Mouse (Mus musculus) embryonic facial prominence, embryonic 10.5 days (tissue): ENCODE data around the gene Zdhhc1. TPM values are rescaled to one million over a fixed set of nuclear protein-coding genes. Genes with fewer than 3 reads are reported as not detected.
A peak's percentile ranks its signal among the peaks of the same experiment; 100 is the strongest.

Experiments used
- DNase-seq: peaks from one replicate; pipeline ENCODE4 v3.0.0-alpha.2; 2017; ENCODE audit warnings: low spot score
- H3K27ac ChIP-seq: fragments of 300-500 bp; sonication (generic); replicated peaks from 2 replicates; pipeline ENCODE4 v1.5.1; 2016; ENCODE audit warnings: mild to moderate bottlenecking
- H3K27me3 ChIP-seq: fragments of 300-500 bp; sonication (generic); replicated peaks from 2 replicates; pipeline ENCODE4 v1.6.1; 2016; ENCODE audit warnings: low read depth, mild to moderate bottlenecking; ENCODE audit not compliant: poor library complexity, severe bottlenecking
- H3K36me3 ChIP-seq: fragments of 300-500 bp; sonication (generic); replicated peaks from 2 replicates; pipeline ENCODE4 v1.6.1; 2016; ENCODE audit warnings: mild to moderate bottlenecking, moderate library complexity
- H3K4me1 ChIP-seq: fragments of 300-500 bp; sonication (generic); 2 replicates; pipeline ENCODE4 v1.6.1; 2016
- H3K4me3 ChIP-seq: fragments of 300-500 bp; sonication (generic); 2 replicates; pipeline ENCODE4 v1.5.1; 2016; ENCODE audit warnings: mild to moderate bottlenecking, moderate library complexity
- H3K9me3 ChIP-seq: fragments of 300-500 bp; sonication (generic); 2 replicates; pipeline ENCODE4 v1.6.1; 2016; ENCODE audit warnings: mild to moderate bottlenecking
- WGBS: fragments of 180-500 bp; shearing (Covaris S2); methylation state at CpG from one replicate; pipeline ENCODE4 v1.1.7; 2016; 5-methylcytosine and 5-hydroxymethylcytosine counted together
- polyA plus RNA-seq: library from polyadenylated mRNA; unstranded; fragments of >200 nt; fragmentation: Nextera tagmentation; extraction: Ambion mirVana; gene quantifications from 2 replicates; pipeline ENCODE4 v1.2.1, GENCODE M21; 2016

The Zdhhc1 gene
- polyA plus RNA-seq, 1 experiment from 2014 or later, result 19.2 TPM

DNA sequence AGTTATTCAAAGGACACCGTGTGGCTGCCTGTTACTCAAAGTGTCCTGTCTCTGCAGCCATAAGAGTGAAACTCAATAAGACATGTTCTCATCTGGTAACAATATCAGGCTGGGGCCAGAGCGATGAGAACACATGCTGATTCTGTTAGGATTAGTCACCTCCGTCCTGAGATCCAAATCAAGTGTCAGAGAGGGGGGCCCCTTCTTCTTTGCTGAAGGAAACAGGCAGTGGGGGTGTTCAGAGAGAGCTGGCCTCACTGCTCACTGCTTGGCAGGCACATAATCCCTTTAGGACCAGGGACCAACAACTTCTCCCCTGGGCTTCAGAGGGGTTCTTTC, 12.7 kb downstream of the Zdhhc1 start:
- Histone ChIP-seq H3K27me3 (no peaks in the 10 kb centered on the region), H3K36me3 (peaks cover 5% of the 10 kb centered on the region), H3K9me3 (no peaks in the 10 kb centered on the region), H3K4me1 (peaks cover 39% of the 10 kb centered on the region), H3K4me3 (no peak overlapping the region), H3K27ac (peak overlapping the region; percentile 71)
- WGBS, result 29% methylated on average over 3 of the region's 3 CpGs
- DNase-seq, result peak; percentile 44

GRCm38 (mm10) chr8:105483212-105484029, 13.3 kb downstream of the Zdhhc1 start:
- peak overlapping the region; percentile 71 for H3K27ac ChIP-seq
- peaks cover 39% of the 10 kb centered on the region for H3K4me1 ChIP-seq
- H3K36me3 ChIP-seq, result peaks cover 5% of the 10 kb centered on the region
- WGBS, result 32% methylated on average over 14 of the region's 14 CpGs
- no peak overlapping the region for H3K4me3 ChIP-seq
- H3K27me3 ChIP-seq, result no peaks in the 10 kb centered on the region
- DNase-seq, result peak; percentile 78
- H3K9me3 ChIP-seq, result no peaks in the 10 kb centered on the region

DNA sequence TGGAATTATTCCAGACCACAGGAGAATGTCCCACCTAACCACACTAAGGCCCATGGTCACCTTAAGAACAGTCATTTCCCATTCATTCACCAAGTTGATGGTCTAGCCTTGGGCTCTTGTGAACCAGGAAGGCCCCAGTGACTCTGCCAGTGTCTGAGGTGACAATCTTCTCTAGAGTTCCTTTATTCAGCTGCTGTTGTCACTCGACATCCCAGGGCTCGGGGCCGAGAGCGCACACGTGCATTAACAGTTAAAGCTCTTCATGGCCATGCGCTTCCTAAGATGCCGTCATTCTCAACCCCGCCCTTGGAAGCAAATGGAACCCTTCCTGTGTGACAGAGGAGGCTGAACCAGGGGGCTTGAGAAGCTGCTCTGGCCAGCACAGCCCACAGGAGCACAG, 14.6 kb downstream of the Zdhhc1 start:
- H3K27ac ChIP-seq, result no peak overlapping the region

GRCm38 (mm10) chr8:105481453-105481852, 15.2 kb downstream of the Zdhhc1 start:
- peaks cover 2% of the 10 kb centered on the region for H3K27me3 ChIP-seq
- DNase-seq, result peak; percentile 63
- peaks cover 10% of the 10 kb centered on the region for H3K36me3 ChIP-seq
- no peaks in the 10 kb centered on the region for H3K9me3 ChIP-seq
- 67% methylated on average over 6 of the region's 6 CpGs for WGBS
- H3K4me3 ChIP-seq, result no peak overlapping the region
- peaks cover 49% of the 10 kb centered on the region for H3K4me1 ChIP-seq
- peak overlapping the region; percentile 66 for H3K27ac ChIP-seq

More for the DNA sequence above, 14.6 kb downstream of the Zdhhc1 start:
- Histone ChIP-seq H3K4me3 (no peak overlapping the region), H3K9me3 (no peaks in the 10 kb centered on the region), H3K4me1 (peaks cover 43% of the 10 kb centered on the region), H3K27me3 (no peaks in the 10 kb centered on the region), H3K36me3 (peaks cover 8% of the 10 kb centered on the region)
- 78% methylated on average over 8 of the region's 8 CpGs for WGBS
- DNase-seq, result no peak

- peak; percentile 44 for DNase-seq
- Histone ChIP-seq H3K36me3 (peaks cover 14% of the 10 kb centered on the region), H3K9me3 (no peaks in the 10 kb centered on the region), H3K27ac (peak overlapping the region; percentile 66), H3K27me3 (peaks cover 6% of the 10 kb centered on the region), H3K4me1 (peaks cover 53% of the 10 kb centered on the region), H3K4me3 (no peak overlapping the region)
- WGBS, result 33% methylated on average over 2 of the region's 2 CpGs
Measured at GRCm38 (mm10) chr8:105481013-105481412, 15.7 kb downstream of the Zdhhc1 start.

- peaks cover 61% of the 10 kb centered on the region for H3K4me1 ChIP-seq
- no peak overlapping the region for H3K4me3 ChIP-seq
- DNase-seq, result no peak
- H3K27me3 ChIP-seq, result peaks cover 39% of the 10 kb centered on the region
- 71% methylated on average over 3 of the region's 3 CpGs for WGBS
- peaks cover 19% of the 10 kb centered on the region for H3K36me3 ChIP-seq
- H3K27ac ChIP-seq, result no peak overlapping the region
- H3K9me3 ChIP-seq, result no peaks in the 10 kb centered on the region
Measured at GRCm38 (mm10) chr8:105477792-105478191, 18.9 kb downstream of the Zdhhc1 start.

DNA sequence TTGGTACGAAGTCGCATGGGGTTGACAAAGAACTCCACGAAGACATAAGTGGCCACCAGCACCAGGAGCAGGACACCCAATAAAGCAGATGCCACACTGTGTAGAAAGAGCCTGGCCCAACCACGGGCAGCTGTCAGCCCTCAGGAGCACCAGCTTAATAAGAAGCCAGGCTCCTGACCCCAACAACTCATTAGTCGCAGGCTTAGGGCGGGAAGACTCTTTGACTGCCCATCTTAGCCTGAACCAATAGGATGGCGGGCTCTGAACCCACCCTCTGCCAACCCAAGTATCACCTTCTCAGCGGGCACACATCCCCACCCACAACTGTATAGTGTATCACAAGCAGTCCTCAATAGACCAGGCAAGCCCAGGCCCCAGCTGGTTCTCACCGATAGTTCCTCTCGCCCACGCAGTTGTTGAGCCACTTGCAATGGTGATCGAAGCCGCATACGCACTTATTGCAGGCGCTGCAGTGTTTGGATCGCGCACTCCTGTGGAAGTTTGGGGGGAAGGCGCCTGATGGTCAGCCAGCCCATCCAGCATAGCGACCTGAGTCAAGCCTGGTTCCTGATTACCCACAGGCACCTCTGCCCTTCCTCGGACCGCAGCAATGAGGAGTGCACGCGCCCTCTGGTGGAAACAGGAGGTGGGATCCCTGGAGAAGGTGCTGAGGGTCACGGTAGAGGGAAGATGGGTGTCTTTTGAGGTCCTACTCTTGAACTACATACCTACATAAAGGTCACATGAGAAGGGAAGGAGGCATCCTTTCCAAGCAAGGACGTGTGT, 19.9 kb downstream of the Zdhhc1 start:
- WGBS, result 43% methylated on average over 25 of the region's 25 CpGs
- Histone ChIP-seq H3K27me3 (peaks cover 48% of the 10 kb centered on the region), H3K9me3 (no peaks in the 10 kb centered on the region), H3K27ac (no peak overlapping the region), H3K4me3 (no peak overlapping the region), H3K36me3 (peaks cover 17% of the 10 kb centered on the region), H3K4me1 (peaks cover 70% of the 10 kb centered on the region)
- peak; percentile 71 for DNase-seq

GRCm38 (mm10) chr8:105476161-105476560, 20.5 kb downstream of the Zdhhc1 start:
- H3K9me3 ChIP-seq, result no peaks in the 10 kb centered on the region
- WGBS, result 90% methylated on average over 7 of the region's 7 CpGs
- peaks cover 70% of the 10 kb centered on the region for H3K4me1 ChIP-seq
- H3K27me3 ChIP-seq, result peaks cover 54% of the 10 kb centered on the region
- peaks cover 14% of the 10 kb centered on the region for H3K36me3 ChIP-seq
- H3K27ac ChIP-seq, result no peak overlapping the region
- H3K4me3 ChIP-seq, result no peak overlapping the region
- DNase-seq, result no peak

DNA sequence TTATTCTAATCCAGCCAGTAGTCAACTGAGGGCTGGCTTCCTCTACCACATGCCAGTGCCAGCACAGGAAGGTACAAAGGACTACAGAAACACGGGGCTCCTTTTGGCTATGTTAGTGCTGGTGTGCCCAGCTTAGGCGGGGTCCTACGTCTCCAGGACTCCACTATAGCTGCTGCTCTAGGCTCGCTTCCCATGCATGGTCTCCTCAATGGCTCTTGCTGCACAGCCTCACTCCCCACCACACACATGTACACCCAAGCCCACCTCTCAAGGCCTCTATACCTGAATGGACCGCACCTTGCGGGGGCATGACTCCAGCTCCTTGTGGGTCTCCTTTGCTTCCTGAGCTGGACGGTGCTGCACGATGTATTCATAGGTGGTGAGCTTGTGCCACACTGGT, 21.0 kb downstream of the Zdhhc1 start:
- WGBS, result 91% methylated on average over 8 of the region's 8 CpGs
- Histone ChIP-seq H3K36me3 (peaks cover 14% of the 10 kb centered on the region), H3K9me3 (no peaks in the 10 kb centered on the region), H3K27ac (no peak overlapping the region), H3K27me3 (peaks cover 57% of the 10 kb centered on the region), H3K4me1 (peaks cover 70% of the 10 kb centered on the region), H3K4me3 (no peak overlapping the region)
- DNase-seq, result no peak

DNA sequence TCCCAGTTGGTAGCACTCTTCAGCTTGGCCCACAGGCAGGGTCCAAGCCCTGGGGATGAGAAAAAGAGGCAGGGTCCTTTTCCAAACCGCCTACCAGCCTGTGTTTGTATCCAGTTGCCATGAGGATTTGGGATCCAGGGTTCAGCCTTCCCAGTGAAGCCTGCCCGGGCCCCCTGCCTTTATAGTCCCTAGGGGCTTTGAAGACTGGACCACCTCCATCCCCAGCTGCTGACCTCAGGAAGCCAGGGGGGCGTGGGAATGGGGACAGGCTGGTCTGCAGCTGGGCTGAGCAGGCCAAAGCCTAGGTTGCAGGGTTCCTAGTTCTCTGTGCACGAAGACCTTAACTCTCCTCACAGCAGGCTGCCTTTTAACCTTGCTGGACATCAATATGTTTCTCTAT, 21.4 kb downstream of the Zdhhc1 start:
- Histone ChIP-seq H3K27ac (0 out of 2 replicates have a peak overlapping the region, but pooled peaks have one; percentile 49), H3K4me3 (no peak overlapping the region), H3K27me3 (peaks cover 61% of the 10 kb centered on the region), H3K9me3 (no peaks in the 10 kb centered on the region), H3K4me1 (peaks cover 71% of the 10 kb centered on the region), H3K36me3 (peaks cover 14% of the 10 kb centered on the region)
- WGBS, result 51% methylated on average over 4 of the region's 4 CpGs
- DNase-seq, result peak; percentile 31

DNA sequence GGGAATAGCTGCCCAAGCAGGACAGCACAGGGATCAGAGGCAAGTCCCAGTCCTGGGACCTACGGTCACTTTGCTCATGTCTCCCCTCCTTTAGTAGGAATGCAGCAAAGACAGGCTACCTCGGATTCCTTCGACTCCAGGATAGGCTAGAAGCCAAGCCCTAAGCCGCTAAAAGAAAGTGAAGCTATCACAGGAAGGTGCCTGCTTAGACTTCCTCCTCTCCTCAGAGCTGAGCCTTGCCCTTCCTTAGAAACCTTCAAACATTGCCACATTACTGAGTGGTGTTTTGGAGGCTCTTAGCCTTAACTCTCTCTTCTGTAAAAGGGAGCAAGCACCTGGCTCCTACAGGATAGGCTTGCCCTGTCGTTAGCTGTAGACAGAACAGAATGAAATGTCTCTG, 22.0 kb downstream of the Zdhhc1 start:
- Histone ChIP-seq H3K27me3 (peaks cover 67% of the 10 kb centered on the region), H3K27ac (peak overlapping the region; percentile 49; the same call in 1 of the 2 replicates), H3K36me3 (peaks cover 14% of the 10 kb centered on the region), H3K4me3 (peak overlapping the region; percentile 34; the same call in 1 of the 2 replicates), H3K4me1 (peaks cover 75% of the 10 kb centered on the region), H3K9me3 (no peaks in the 10 kb centered on the region)
- no peak for DNase-seq
- 44% methylated on average over 5 of the region's 5 CpGs for WGBS

DNA sequence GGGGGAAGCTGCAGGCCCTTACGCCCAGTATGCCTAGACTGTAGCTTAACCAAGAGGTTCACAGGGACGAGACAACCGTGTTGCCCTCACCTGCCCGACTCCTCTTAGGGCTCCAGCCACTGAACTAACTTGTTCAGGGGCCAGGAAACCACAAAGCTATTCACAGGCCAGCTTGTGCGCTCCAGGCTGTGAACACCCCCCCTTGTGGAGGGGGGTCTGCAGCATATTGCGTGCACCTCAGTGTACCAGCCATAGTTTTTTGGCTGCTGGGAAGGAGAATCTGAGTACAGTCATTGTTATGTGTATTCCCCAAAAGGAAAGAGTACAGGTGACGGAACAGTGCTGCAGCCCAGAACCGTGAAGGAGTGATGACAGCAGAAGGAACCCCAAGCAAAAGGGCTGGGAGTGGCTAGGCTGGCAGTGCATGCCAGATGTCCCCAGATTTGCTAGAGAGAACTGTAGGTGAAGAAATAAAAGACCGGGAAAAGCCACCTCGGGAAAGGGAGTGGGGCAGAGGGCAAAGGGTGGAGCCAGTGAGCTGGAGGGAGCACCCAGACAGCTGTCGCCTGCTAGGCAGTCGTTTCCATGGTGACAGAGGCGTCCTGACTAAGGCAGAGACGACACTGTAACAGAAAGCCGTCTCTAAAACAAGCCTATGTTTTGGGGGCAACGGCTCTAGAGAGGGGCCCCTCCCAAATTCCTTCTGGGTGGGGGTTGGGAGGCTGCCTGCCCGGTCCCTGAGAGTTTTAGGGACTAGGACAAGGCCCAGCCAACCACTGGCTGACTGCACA, 22.7 kb downstream of the Zdhhc1 start:
- no peaks in the 10 kb centered on the region for H3K9me3 ChIP-seq
- H3K4me1 ChIP-seq, result peaks cover 82% of the 10 kb centered on the region
- peaks cover 14% of the 10 kb centered on the region for H3K36me3 ChIP-seq
- DNase-seq, result peak; percentile 64
- 0 out of 2 replicates have a peak overlapping the region, but pooled peaks have one; percentile 49 for H3K27ac ChIP-seq
- WGBS, result 25% methylated on average over 17 of the region's 17 CpGs
- H3K4me3 ChIP-seq, result peak overlapping the region; percentile 34; the same call in 1 of the 2 replicates
- H3K27me3 ChIP-seq, result peaks cover 71% of the 10 kb centered on the region
